Mouse (Mus musculus): ENCODE results near the gene Arl13b.

GRCm38 (mm10) chr16:62799839-62800238, 47.0 kb downstream of the Arl13b start:
- TF ChIP-seq CTCF (IDR thresholded peaks at IDR 0.05; ENCODE audit: low read depth, low read length) (no peak), GATA1 (IDR thresholded peaks at IDR 0.05; ENCODE audit: borderline replicate concordance, low read length) (no peak), POLR2AphosphoS5 (IDR thresholded peaks at IDR 0.05; ENCODE audit: insufficient replicate concordance, low read depth, low read length) (no peak), TAL1 (conservative IDR thresholded peaks at IDR 0.05; ENCODE audit: low read depth, low read length) (no peak), GATA2 (IDR thresholded peaks at IDR 0.05; ENCODE audit: borderline replicate concordance, low read depth, low read length) (no peak)
